Mouse (Mus musculus) heart, embryonic 16.5 days (tissue): Measurements from ENCODE around the gene Sytl5. TPM values are rescaled to one million over a fixed set of nuclear protein-coding genes. Genes with fewer than 3 reads are reported as not detected.

ENCODE experiments used
- ATAC-seq: fragments of 200-750 bp; cut with Nextera tagmentation; replicated peaks from 2 replicates; pipeline ENCODE4 v1.8.0; 2017; ENCODE audit warnings: moderate number of reproducible peaks; ENCODE audit not compliant: insufficient read depth, low FRiP score; ENCODE audit errors: extremely low read depth
- H3K27ac ChIP-seq: fragments of 300-500 bp; sonication (generic); 2 replicates; pipeline ENCODE4 v1.5.1; 2014; ENCODE audit warnings: mild to moderate bottlenecking, low read length, control low read depth, moderate library complexity
- H3K27me3 ChIP-seq: fragments of 300-500 bp; sonication (generic); 2 replicates; pipeline ENCODE4 v1.6.1; 2014; ENCODE audit warnings: low read length, mixed read lengths; ENCODE audit not compliant: control insufficient read depth, insufficient read depth
- H3K36me3 ChIP-seq: fragments of 300-500 bp; sonication (generic); 2 replicates; pipeline ENCODE4 v1.6.1; 2014; ENCODE audit not compliant: control insufficient read depth, insufficient read depth
- H3K4me1 ChIP-seq: fragments of 300-500 bp; sonication (generic); 2 replicates; pipeline ENCODE4 v1.6.1; 2014; ENCODE audit warnings: low read length, mixed read lengths; ENCODE audit not compliant: control insufficient read depth, insufficient read depth
- H3K4me2 ChIP-seq: fragments of 300-500 bp; sonication (generic); 2 replicates; pipeline ENCODE4 v1.6.1; 2014; ENCODE audit warnings: low read depth, mild to moderate bottlenecking, control low read depth, low read length
- H3K4me3 ChIP-seq: fragments of 300-500 bp; sonication (generic); 2 replicates; pipeline ENCODE4 v1.5.1; 2014; ENCODE audit warnings: mild to moderate bottlenecking, control low read depth, low read length
- H3K9ac ChIP-seq: fragments of 300-500 bp; sonication (generic); 2 replicates; pipeline ENCODE4 v1.6.1; 2014; ENCODE audit warnings: low read length, control low read depth
- H3K9me3 ChIP-seq: fragments of 300-500 bp; sonication (generic); replicated peaks from 2 replicates; pipeline ENCODE4 v1.6.1; 2016; ENCODE audit warnings: low read length; ENCODE audit not compliant: control insufficient read depth
- WGBS: fragments of 180-500 bp; shearing (Covaris S2); extraction: QIAGEN DNeasy Blood & Tissue Kit; methylation state at CpG from one replicate; pipeline ENCODE4 v1.1.7; 2014; 5-methylcytosine and 5-hydroxymethylcytosine counted together
- polyA plus RNA-seq: library from polyadenylated mRNA; unstranded; fragments of >200 nt; fragmentation: Nextera tagmentation; extraction: Ambion mirVana; gene quantifications from 2 replicates; pipeline ENCODE4 v1.2.1, GENCODE M21; 2015

The Sytl5 gene
- polyA plus RNA-seq, 1 experiment from 2014 or later, result 0.17 TPM

DNA sequence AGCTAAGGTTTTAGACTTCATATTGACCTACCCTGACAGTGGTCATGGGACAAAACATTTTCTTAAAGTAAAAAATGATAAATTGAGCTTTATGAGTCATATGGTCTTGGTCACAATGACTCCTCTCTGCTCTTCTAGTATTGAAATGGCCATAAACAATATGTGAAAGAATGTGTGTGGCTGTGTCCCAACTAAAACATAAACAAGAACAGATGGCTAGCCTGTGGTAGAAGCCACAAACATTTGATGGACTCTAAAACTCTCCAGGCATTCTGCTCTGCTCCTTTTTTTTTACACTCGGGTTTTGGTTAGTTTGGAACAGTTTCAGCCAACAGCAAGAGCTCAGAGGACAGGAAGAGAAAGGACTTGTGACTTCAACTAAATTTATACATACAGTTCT lies 120.5 kb downstream of the Sytl5 start:
- H3K4me3 ChIP-seq, result no peak overlapping the region
- no peaks in the 10 kb centered on the region for H3K27me3 ChIP-seq
- 38% methylated on average over 1 of the region's 1 CpGs for WGBS
- no peak overlapping the region for H3K9ac ChIP-seq
- no peaks in the 10 kb centered on the region for H3K36me3 ChIP-seq
- H3K9me3 ChIP-seq, result no peaks in the 10 kb centered on the region
- ATAC-seq, result no peak
- no peak overlapping the region for H3K4me2 ChIP-seq
- H3K4me1 ChIP-seq, result no peaks in the 10 kb centered on the region
- no peak overlapping the region for H3K27ac ChIP-seq

DNA sequence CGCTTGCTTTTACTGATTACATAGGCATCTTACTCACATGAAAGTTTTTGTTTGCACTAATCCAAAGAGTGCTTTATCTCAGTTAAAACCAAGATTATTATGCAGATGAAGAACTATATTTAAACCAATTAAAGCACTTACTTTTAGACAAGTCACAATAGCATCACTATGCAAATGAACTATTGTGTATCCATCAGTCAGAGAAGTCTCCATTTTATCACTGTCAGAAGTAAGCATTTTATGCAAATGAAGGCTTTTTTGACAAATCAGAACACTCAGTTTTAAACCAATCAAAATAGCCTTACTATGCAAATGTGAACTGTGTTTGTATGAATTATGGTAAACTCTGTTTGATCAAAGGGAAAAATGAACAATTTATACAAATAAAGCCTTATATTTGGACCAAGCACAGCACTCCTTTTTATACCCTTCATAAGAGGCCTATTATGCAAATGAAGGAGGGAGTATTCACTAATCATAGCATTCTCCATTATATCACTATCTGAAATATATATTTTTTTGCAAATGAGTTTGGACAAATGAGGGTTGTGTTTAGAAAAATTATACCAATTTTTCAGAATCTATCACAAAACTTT lies 122.4 kb downstream of the Sytl5 start:
- Histone ChIP-seq H3K27ac (no peak overlapping the region), H3K9ac (no peak overlapping the region), H3K4me1 (no peaks in the 10 kb centered on the region), H3K27me3 (no peaks in the 10 kb centered on the region), H3K36me3 (no peaks in the 10 kb centered on the region), H3K4me2 (no peak overlapping the region), H3K9me3 (no peaks in the 10 kb centered on the region), H3K4me3 (no peak overlapping the region)
- ATAC-seq, result no peak
- 80% methylated on average over 1 of the region's 1 CpGs for WGBS

DNA sequence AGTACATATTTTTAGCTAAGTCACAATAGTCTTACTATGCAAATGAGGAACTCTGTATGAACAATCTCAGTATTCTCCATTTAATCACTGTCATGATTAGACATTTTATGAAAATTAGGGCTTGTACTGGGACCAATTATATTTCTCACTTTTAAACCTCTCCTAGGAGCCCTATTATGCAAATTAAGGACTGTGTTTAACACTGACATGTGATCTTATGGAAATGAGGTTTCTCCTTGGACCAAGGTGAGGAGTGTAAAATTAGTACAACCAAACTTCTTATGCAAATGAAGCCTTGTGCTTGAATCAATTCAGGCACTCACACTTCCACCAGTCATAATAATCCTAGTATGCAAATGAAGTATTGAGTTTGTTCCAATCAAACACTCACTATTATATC lies 124.8 kb downstream of the Sytl5 start:
- no peaks in the 10 kb centered on the region for H3K27me3 ChIP-seq
- H3K4me1 ChIP-seq, result no peaks in the 10 kb centered on the region
- H3K9me3 ChIP-seq, result no peaks in the 10 kb centered on the region
- no peak overlapping the region for H3K27ac ChIP-seq
- no peak overlapping the region for H3K9ac ChIP-seq
- no peaks in the 10 kb centered on the region for H3K36me3 ChIP-seq
- ATAC-seq, result no peak
- H3K4me2 ChIP-seq, result no peak overlapping the region
- H3K4me3 ChIP-seq, result no peak overlapping the region

DNA sequence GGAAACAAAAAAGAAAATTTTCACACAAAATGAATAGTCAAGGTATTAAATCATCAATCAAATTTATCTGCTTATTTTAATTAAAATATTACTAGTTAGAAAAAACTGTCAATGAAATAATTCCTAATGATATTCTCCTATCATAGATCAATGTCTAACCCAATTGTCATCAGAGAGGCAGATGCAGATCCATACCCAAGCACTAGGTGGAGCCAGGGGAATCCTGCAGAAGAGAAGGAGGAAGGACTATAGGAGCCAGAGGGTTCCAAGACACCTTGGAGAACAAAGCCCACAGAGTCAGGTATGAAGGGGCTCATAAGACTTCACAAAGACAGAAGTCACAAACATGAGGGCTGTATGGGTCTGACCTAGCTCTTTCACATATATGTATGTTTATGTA lies 149.2 kb downstream of the Sytl5 start:
- H3K4me1 ChIP-seq, result no peaks in the 10 kb centered on the region
- H3K9me3 ChIP-seq, result no peaks in the 10 kb centered on the region
- no peaks in the 10 kb centered on the region for H3K36me3 ChIP-seq
- no peak for ATAC-seq
- no peaks in the 10 kb centered on the region for H3K27me3 ChIP-seq
- no peak overlapping the region for H3K27ac ChIP-seq
- no peak overlapping the region for H3K4me3 ChIP-seq
- no peak overlapping the region for H3K9ac ChIP-seq
- no peak overlapping the region for H3K4me2 ChIP-seq

Other genes with a start within 250 kb of the Sytl5 start
- gene Dynlt3, start 222.6 kb upstream of the Sytl5 start, polyA plus RNA-seq, result 60.1 and 68.6 TPM in 2 replicates
- gene Hypm, start 38.7 kb upstream of the Sytl5 start, polyA plus RNA-seq, result not detected in 2 replicates
- not detected in 2 replicates for gene H2al3, start 35.9 kb upstream of the Sytl5 start, polyA plus RNA-seq
- 13.6 and 14.5 TPM in 2 replicates for gene Srpx, start 232.1 kb downstream of the Sytl5 start, polyA plus RNA-seq